Mouse (Mus musculus) olfactory bulb, adult 2 months (tissue): ENCODE measurements at regions not wholly inside any gene's neighbourhood (a gene's known extent, or its start where the extent isn't known, plus 50 kb on each side); places are given as distances from the start of the nearest gene placed in this dataset.

Experiments used
- CTCF ChIP-seq: fragments of 200-500 bp; IDR thresholded peaks from 2 replicates; pipeline ENCODE4 v1.5.1; 2012; ENCODE audit warnings: low read depth, mild to moderate bottlenecking, low read length, moderate library complexity; ENCODE audit not compliant: insufficient read depth
- POLR2A ChIP-seq: fragments of 200-500 bp; IDR thresholded peaks from 2 replicates; pipeline ENCODE4 v1.6.1; 2012; ENCODE audit warnings: mild to moderate bottlenecking, low read depth, low read length, moderate library complexity; ENCODE audit not compliant: insufficient read depth

GRCm38 (mm10) chr7:40680567-40680966, 217.6 kb upstream of the Vstm2b start:
- TF ChIP-seq CTCF (no peak), POLR2A (no peak)
